Mouse (Mus musculus) mature B cell (primary cell): ENCODE measurements around the gene Palm2.

Experiments
- in situ Hi-C: fragments of 300-500 bp; cut with MboI; formaldehyde crosslinking; loops from 2 replicates; pipeline ENCODE4 v1.14.3; 2019

Gene Palm2

DNA sequence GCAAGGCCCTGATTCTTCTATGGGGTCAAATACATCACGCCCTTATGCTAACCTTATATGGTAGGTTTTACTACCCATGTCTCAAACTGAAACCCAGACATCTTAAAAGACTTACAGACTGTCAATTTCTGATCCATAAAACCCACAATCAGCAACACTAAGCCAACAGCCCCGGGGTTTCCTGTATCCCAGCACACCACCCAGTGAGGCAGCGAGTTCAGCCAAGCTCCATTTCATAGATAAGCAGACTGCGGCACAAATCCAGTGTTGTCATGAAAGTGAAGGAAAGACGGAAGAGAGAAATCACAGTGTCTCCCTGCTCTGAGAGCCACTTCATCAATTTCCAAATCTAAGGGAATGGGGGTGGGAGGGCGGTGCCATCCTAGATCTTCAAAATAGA lies 184.7 kb downstream of the Palm2 start:
- in situ Hi-C loops: no loop called here

DNA sequence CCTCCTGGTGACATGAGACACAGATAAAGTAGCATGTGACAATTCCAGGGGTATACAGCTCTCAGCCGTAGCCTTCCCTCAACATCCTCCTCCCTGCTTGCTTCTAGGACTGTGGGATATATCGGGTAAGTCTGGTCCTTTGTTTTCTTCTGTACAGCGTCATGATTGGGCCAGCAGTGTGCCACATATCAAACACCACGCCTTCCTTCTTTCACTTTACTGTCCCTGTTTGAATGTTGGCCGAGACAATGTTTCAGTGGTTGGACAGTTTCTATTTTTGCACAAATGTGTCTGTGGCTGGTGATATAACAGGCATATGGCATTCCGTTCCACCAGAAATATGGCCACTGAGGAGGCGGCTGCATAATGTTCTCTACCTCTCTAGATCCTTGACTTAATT lies 188.8 kb downstream of the Palm2 start:
- in situ Hi-C loops: no loop called here

DNA sequence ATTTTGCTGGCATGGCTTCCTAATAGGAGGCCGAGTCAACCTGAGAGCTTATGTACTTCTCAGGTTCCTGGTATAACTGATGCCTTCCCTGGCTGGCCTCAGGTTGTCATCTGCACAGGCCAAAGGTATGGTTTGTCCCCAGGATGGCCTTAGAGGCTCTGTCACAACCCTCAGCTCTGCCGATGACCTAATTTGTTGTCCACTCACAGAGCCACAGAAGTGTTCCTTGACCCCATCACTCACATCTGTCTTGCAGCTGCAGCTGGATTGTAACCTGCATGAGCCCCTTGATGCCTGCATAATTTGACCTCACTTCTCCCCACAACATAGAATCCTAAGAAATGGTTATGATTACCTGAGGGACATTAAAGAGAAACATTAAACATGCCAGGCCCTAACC lies 190.8 kb downstream of the Palm2 start:
- in situ Hi-C loops: no loop called here

DNA sequence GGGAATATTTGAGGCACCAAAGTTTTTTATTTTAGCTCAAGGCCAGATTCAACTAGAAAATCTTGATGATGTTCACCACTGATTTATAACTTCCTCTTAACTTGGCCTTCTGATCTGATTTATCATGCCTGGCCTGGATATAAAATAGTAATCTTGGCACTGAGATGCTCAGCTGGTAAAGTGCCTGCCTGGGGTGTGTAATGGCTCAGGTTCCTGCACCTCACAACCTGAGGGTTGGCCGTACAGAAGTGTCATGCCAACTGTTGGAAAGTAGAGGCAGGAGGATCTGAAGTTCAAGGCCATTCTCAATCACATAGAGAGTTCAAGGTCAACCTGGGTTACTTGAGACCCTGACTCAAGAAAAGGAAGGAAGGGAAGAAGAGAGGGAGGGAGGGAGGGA lies 191.3 kb downstream of the Palm2 start:
- in situ Hi-C loops: no loop called here

DNA sequence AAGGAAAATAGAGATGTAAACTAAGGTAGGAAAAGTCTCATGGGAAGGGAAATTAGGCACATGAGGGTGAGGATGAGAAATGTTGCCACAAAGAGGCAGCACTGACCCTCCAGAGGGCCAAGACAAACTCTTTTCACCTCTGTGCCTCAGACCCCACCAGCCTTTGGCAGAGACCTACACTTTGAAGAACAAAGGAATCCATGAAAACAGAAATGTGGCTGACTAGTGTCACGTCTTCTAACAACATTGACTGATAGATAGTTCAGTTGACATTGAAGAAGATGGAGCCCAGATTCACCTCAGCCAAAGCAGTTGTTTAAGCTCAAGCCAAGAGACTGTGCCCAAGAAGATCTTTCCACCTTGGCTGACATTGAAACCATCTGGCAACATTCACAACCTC lies 191.7 kb downstream of the Palm2 start:
- in situ Hi-C loops: no loop called here

DNA sequence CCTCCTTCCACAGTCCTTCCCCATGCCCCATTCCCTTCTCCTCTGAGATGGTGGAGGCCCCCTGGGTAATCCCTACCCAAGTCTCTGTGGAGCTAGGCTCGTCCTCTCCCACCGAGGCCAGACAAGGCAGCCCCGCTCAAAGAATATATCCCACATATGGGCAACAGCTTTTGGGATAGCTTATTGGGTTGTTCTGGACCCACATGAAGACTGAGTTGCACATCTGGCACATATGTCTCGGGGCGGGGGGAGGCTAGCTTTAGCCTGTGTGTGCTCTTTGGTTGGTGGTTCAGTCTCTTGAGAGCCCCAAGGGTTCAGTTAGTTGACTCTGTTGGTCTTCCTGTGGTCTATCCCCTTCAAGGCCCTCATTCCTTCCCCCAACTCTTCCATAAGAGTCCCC lies 192.9 kb downstream of the Palm2 start:
- in situ Hi-C loops: no loop called here

DNA sequence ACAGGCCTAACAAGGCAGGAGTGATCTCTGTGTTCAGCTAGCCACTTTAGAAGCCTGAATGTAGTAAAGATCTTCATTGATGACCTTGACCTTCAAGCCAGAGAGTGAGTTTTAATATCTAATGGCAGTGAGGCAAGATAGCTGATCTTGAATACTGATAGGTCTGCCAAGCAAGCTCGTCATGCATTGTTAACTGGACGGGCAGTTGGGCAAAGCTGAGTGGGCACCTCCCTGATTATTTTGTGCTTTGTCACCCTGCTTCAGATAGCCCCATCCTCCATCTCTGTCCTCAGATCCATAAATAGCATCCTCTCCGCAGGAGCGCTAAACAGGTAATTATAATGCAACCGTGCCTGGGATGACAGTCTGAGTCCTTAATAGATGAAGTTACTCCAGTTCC lies 198.3 kb downstream of the Palm2 start:
- in situ Hi-C loops: no loop called here

DNA sequence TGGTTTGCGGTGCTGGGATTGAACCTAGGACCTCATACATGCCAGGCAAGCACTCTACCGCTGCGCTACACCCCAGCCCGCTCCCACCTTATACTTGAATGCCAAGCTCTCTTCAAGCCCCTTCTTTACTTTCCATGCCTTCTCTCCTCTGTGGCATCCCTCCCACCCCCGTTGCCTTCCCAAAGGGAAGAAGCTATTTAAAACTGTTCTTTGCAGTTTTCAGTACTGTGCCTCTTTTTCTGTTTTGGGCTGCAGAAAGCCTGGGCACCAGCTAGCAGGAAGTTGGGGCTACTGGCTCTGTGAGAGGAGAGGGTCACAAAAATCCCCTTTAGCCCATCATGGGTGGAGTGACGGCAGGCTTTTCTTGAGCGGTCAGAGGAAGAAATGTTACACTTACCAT lies 199.0 kb downstream of the Palm2 start:
- in situ Hi-C loops: no loop called here

DNA sequence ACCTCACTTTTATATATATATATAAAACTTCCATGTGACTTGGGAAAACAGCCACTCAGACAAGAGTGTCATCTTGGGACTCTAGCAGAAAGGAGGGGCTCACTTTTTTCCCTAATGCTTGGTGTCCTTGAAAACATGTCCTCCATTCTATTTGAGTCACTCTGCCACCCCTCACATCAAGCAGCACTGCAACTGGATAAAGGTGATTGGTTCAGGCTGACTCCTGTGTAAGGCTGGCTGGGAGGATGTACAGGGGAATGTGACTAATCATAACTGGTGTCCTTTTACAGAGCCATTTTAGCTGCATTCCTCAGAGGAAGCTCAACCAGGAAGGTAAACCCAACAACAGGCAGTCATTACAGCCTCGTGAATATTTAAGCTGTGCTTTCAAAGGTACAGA lies 200.9 kb downstream of the Palm2 start:
- in situ Hi-C loops: no loop called here

DNA sequence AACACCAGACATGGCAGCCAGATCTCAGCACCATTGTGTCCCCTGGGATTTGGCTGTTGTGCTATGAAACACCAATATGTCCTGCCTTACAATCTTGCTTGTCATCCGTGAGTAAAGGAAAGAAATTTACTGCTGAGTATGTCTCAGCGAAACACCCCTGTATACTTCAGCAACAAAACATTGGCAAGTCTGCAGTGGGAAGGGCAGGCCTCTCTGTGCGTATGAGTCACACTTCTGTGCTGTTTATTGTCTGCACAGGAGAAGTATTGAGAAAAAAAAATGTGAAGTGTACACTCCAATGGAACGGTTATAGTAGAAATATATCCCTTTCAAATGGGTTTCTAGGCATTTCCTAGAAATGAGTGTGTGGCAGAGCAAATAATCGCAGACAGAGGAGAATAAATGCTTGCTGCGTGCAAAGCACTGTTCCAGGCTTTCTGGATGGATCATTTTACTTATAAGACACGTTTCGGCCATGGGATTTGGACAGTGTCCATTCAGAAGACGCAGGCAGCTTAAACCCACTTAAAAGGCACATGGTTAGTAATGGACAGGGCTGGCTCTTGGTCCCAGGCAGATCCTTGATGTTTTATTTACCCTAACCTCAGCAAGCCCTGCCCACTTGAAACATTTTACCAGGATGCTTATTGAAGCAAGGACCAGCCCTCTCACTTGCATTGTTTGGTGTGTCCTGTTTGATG lies 202.9 kb downstream of the Palm2 start:
- in situ Hi-C loops: no loop called here

DNA sequence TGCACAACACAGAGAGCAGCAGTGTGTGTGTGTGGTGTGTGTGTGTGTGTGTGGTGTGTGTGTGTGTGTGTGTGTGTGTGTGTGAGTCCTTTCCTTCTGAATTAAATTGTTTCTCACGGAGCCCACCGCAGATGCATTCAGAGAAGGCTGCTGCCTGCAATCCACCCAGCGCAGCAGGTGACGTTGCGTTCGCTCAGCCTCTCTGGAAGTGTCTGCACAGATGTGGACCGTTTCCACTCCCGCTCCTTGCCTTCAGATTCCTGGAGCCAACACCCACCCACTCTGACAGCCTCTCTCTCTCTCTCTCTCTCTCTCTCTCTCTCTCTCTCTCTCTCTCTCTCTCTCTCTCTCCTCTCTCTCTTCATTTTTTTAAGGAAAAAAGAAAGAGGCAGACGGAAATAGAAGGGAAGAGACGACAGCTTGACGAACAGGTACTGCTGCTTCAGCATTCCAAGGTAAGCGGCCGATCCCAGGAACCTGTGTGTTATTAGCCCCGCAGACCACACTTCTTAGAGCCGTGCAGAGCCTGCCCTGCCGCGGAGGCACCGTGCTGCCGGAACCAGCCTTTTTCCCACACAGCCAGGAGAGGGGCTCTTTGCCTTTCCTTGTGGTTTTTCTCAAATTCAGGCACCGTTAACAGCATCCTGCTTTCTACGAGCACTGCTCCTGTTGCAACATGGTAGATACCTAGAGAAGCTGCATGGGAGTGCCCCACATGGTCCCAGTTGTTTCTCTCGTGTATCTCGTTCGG lies 203.8 kb downstream of the Palm2 start:
- in situ Hi-C loops: no loop called here

DNA sequence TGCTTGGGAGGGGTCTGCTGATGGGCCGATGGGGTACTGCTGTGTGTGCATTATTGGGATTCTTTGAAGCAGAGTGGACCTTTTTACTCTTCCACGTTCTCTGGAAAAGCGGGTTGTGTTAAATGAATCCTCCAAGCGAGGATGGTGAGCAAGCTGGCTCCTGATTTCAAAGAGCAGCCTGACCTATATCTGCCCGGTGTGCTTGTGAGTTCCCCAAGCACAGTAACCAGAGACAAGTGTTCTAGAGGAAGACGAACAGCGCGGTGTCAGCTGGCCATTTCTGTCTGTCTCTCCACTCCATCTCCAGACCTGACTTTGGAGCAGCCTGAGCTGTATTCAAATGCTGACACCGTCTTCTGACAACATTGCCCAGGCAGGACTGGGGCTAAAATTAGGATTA lies 204.9 kb downstream of the Palm2 start:
- in situ Hi-C loops: no loop called here

DNA sequence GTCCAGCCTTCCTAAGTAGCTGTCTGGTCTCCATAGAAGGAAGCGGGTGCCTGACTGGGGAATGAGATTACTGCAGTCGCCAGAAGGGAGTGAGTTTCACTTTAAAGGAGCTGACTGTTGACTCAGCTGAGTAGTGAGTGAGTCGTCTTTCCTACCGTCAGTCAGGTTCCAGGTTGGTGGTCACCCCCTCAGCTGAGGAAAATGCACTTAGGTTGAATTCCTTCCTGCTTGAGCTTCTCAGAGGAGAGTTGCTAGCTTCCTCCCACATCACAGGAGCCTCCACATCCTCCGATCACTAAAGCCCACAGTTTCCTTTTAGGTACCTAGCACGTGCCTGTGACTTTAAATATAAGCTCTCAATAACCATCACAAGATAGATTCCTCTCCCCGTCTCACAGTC lies 206.2 kb downstream of the Palm2 start:
- in situ Hi-C loops: no loop called here

DNA sequence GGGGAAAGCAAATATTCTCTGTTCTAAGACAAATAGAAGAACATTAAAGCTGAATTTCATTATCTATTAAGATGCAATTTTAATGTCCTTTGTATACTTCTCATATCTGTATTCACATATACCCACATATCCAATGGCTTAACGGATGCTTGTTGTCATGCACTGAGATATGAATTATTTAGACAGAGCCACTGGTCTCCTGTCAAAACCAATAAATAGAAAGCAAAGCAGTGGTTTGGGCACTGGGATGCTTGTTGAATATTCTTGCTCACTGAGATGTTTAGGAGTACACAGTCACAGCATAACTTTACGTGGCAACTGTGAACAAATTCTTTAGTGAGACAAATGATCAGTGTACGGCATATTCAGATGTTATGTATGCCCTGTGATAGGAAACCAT lies 206.9 kb downstream of the Palm2 start:
- in situ Hi-C loops: no loop called here

DNA sequence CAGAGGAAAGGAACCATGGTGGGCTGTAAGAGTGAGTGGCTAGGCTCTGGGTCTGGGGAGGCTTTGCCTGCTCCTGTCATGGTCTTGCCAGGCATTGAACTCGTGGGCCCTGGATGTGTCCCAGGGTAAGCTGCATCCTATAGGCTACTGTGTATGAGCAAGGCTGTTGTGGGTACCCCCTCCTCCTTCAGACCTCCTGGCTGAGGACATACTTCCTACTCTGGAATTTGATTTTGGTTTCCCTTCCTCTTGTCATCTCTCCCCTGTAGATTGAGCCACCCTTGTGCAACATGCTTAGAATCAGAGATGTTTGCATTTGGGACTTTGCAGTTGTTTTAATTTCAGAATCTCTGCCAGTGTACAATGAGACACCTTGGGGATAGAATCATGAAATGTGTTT lies 216.9 kb downstream of the Palm2 start:
- in situ Hi-C loops: no loop called here

DNA sequence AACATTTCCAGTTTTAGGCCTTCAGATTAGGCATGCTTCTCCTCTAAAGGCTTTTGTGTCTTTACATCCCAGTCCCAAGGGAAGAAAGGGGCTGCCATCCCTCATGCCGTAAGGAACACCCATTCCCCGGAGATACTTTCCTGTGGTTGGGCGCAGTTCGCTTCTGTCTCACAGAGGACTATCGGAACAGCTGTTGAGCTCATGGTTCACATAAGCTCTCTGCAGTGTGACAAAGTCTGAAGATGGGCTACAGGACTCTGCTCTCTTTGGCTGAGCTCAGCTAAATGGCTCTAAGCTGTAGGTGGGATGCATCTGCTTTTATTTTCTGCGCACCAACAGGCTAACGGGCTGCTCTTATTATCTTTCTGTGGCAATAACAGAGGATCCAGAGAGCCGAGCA lies 217.5 kb downstream of the Palm2 start:
- in situ Hi-C loops: no loop called here

DNA sequence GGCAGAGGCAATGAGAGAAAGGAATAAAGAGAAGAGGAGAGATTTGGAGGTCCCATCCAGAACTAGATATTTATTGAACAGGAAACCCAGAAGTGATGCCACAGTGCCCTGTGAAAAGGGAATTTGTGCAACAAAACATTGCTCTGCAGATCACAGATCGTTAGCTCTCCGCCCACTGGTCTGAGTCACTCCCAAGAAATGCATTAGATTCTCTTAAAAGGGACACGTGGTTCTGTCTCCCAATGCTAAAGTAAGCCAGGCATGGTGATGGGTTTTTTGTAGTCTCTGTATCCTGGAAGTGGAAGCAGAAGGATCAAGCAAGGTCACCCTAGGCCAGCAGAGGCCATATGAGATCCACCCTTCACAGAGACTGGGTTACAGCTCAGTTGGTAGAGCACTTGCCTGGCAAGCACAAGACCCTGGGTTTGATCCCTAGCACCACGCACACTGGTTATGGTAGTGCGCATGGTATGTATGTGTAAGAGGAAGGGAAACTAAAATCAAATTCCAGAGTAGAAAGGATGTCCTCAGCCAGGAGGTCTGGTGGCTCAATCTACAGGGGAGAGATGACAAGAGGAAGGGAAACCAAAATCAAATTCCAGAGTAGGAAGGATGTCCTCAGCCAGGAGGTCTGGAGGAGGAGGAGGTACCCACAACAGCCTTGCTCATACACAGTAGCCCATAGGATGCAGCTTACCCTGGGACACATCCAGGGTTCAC lies 218.3 kb downstream of the Palm2 start:
- in situ Hi-C loops: no loop called here

DNA sequence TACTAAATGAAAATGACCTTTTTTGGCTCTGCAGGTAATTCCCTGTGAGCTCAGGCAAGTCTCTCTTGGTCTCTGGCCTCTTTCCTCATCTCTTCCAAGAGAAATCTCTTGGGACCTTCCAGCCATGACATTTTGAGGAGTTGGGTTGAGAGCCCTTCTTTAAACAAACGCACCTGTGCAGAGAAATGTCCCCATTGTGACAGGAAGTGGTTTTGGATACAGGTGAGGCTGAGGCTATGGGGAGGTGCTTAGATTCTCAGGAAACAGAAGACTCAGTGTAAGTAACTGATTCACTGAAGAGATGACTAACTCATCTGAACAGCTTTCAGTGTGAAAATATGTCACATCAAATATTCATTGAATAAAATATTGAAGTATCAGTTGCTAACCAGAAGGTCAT lies 221.9 kb downstream of the Palm2 start:
- in situ Hi-C loops: no loop called here

DNA sequence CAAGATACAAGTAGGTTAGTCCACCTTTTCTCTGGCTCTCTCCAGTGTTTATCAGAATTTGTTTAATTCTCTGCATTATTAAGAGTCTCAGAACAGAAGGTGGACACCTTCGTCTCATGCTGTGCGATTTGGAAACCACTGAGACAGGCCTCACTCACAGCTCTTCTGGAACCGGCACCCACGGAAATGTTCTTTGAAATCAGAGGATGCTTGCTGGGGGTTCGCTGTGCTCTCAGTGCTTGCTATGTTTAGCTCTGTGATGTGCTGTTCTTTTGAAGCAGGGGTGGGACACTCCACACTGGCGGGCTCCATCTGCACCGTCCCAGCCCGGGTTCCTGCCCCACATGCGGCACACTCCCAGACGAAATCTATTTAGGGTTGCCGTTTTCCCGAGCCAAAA lies 222.3 kb downstream of the Palm2 start:
- in situ Hi-C loops: no loop called here

DNA sequence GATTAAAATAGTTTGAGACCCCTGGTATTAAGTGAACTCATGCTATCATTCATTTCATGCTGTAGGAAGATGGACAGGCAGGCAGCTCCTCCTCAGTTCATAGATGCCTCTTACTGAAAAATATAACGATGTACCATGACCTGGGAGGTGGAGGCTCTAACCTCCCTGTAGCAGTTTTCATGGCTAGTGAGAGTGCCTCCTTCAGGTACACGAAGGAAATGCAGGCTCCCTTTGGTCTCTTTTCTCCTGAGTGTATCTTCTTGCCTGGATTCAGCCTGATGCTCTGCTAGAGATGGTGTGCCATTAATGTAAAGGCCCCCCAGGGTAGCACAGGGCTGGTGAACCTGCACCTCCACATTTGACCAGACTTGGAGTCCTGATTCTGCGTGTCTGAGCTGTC lies 222.8 kb downstream of the Palm2 start:
- in situ Hi-C loops: no loop called here

DNA sequence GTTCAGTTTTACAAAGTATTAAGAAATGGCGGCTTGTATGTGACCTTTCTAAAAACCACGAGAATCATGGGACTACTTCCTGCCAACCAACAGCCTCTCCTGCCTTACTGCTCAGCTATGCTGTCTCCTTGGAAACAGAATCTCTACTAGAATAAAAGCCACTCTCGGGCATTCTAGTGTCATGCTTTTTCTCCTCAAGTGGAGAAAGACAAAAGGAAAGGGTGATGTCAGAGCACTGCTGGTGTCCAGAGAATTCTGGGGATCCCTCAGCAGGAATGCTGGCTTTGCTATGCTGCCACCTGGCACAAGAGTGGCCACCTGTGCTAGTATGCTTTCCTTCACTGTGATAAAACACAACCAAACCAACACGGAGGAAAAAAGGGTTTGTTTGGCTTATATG lies 226.4 kb downstream of the Palm2 start:
- in situ Hi-C loops: no loop called here

DNA sequence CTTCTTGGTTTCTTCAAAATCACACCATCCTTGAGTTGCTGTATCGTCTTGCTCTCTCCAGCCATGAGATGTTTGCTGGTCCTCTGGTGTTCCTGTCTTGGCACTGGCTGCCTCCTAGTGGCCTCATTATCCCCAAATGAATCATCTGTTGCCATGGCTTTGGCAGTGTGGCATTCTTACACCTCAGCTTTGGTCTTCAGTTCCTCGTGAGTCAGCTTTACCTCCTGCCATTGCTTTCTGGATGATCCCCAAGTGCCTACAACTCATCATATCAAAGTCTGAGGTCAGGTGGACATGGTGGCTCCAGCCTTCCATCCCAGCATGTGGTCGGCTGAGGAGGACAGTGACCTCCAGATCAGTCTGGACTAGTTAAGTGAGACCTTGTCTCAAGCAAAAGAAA lies 232.1 kb downstream of the Palm2 start:
- in situ Hi-C loops: no loop called here

DNA sequence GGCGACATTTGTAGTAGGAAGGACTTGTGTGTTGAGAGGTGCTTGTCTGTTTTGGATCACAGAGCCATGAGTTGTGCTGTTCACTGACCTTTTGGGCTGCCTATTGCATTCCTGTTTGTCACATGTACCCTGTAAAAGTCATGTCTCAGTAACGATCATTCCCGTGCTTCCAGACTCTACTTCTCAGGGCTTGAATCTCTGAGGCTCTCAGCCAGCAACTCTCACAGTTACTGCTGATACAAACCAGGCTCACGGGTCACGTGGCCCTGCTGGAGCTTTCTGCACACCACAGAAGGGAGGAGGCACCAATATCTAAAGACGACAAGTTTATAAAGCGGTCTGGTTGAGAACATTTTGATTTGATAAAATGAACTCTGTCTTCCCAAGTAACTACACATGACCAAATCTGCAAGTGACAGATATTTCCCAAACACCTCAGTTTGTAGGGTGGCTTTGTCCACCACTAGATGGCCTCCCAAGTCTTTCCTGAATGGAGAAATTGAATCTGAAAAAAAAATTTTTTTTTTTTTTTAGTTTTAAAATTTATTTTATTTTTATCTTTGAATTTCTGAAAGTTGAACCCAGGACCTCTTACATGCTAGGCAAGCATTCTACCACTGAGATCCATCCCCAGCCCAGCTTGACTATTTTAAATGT lies 236.9 kb downstream of the Palm2 start:
- in situ Hi-C loops: loop anchor here (5.0 kb wide), 1 partner anchor 211 kb away; no protein-coding TSS in a partner anchor
